Mouse (Mus musculus) stomach, embryonic 15.5 days (tissue): ENCODE results near the gene Gnas. TPM values are rescaled to one million over a fixed set of nuclear protein-coding genes. Genes with fewer than 3 reads are reported as not detected.
"Not testable (repeated sequence)": the region's sequence is repeated elsewhere in the genome, so short reads cannot be mapped to it uniquely, and the experiment has no call there.

Source experiments
- ATAC-seq: fragments of 200-750 bp; cut with Nextera tagmentation; 2 replicates; pipeline ENCODE4 v1.8.0; 2017; ENCODE audit warnings: low read depth, moderate number of reproducible peaks, moderate TSS enrichment; ENCODE audit not compliant: insufficient read depth, low FRiP score
- H3K27ac ChIP-seq: fragments of 300-500 bp; sonication (generic); 2 replicates; pipeline ENCODE4 v1.5.1; 2015; ENCODE audit warnings: mild to moderate bottlenecking, inconsistent platforms
- H3K27me3 ChIP-seq: fragments of 300-500 bp; sonication (generic); replicated peaks from 2 replicates; pipeline ENCODE4 v1.6.1; 2015; ENCODE audit warnings: inconsistent platforms
- H3K36me3 ChIP-seq: fragments of 300-500 bp; sonication (generic); 2 replicates; pipeline ENCODE4 v1.6.1; 2015; ENCODE audit warnings: inconsistent platforms
- H3K4me1 ChIP-seq: fragments of 300-500 bp; sonication (generic); 2 replicates; pipeline ENCODE4 v1.6.1; 2015; ENCODE audit warnings: inconsistent platforms
- H3K4me2 ChIP-seq: fragments of 300-500 bp; sonication (generic); 2 replicates; pipeline ENCODE4 v1.6.1; 2015; ENCODE audit warnings: mild to moderate bottlenecking, inconsistent platforms
- H3K4me3 ChIP-seq: fragments of 300-500 bp; sonication (generic); replicated peaks from 2 replicates; pipeline ENCODE4 v1.5.1; 2015; ENCODE audit warnings: inconsistent platforms
- H3K9ac ChIP-seq: fragments of 300-500 bp; sonication (generic); 2 replicates; pipeline ENCODE4 v1.6.1; 2015; ENCODE audit warnings: inconsistent platforms
- H3K9me3 ChIP-seq: fragments of 300-500 bp; sonication (generic); 2 replicates; pipeline ENCODE4 v1.6.1; 2016; ENCODE audit warnings: inconsistent platforms
- WGBS: fragments of 180-500 bp; shearing (Covaris S2); methylation state at CpG from one replicate; pipeline ENCODE4 v1.1.7; 2015; 5-methylcytosine and 5-hydroxymethylcytosine counted together
- polyA plus RNA-seq: library from polyadenylated mRNA; unstranded; fragments of >200 nt; fragmentation: Nextera tagmentation; extraction: Ambion mirVana; gene quantifications from 2 replicates; pipeline ENCODE4 v1.2.1, GENCODE M21; 2015

Gnas gene
- polyA plus RNA-seq, 1 experiment from 2014 or later, result 1,630 TPM

DNA sequence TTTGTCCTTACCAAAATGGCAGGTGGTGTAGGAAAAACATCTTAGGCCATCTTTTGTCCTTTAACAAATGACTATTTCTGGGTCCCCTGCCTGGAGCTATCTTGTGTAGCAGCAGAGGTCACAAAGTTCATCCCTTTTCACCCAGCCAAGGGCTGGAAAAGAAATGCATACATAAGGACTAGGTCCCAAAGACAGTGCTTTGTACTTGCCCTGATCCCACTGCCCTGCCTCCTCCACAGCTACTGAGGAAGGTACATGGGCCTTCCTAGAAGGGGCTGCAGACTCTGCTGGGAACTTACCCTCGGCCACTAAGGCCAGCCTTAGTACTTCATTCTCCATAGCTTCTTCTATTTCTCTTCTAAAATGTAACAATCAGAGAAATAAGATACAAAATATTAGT lies 27.5 kb downstream of the Gnas start:
- no peaks in the 10 kb centered on the region for H3K27me3 ChIP-seq
- no peak for ATAC-seq

DNA sequence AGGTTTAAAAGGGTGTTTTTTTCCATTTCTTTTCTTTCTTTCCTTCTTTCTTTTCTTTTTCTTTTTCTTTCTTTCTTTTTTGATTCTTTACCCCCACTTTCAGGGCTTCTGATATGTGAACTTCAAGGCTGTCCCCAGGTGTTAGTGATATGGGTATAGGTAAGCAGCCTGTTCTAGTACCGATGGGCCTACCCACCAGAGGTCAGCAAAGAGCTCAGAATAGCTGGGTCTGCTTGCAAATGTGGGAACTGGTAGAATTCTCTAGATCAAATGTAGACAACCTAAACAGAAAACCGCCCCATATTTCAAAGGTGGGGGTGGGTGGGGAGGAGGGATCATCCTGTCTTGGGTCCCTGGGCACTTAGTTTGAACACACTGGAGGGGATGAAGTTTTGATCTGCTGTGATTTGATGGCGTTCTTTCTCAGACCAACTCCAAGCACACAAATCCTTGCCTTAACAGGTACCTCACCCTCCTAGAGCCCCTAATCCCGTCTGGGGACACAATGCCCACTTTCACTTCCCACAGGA lies 28.1 kb downstream of the Gnas start:
- ATAC-seq, result peak; percentile 72
- 22% methylated on average over 4 of the region's 4 CpGs for WGBS
- 0 out of 2 replicates have a peak overlapping the region, but pooled peaks have one; percentile 21 for H3K27ac ChIP-seq
- H3K4me1 ChIP-seq, result peaks cover 5% of the 10 kb centered on the region; the same call in 1 of the 2 replicates
- H3K4me3 ChIP-seq, result no peak overlapping the region
- no peak overlapping the region for H3K9ac ChIP-seq
- no peaks in the 10 kb centered on the region for H3K9me3 ChIP-seq
- H3K27me3 ChIP-seq, result no peaks in the 10 kb centered on the region
- no peaks in the 10 kb centered on the region for H3K36me3 ChIP-seq
- no peak overlapping the region for H3K4me2 ChIP-seq

More for the DNA sequence above, 27.5 kb downstream of the Gnas start:
- Histone ChIP-seq H3K27ac (no peak overlapping the region), H3K9me3 (no peaks in the 10 kb centered on the region), H3K36me3 (no peaks in the 10 kb centered on the region), H3K4me2 (no peak overlapping the region), H3K4me1 (peaks cover 5% of the 10 kb centered on the region; the same call in 1 of the 2 replicates), H3K4me3 (no peak overlapping the region), H3K9ac (no peak overlapping the region)
- 86% methylated on average over 1 of the region's 1 CpGs for WGBS

DNA sequence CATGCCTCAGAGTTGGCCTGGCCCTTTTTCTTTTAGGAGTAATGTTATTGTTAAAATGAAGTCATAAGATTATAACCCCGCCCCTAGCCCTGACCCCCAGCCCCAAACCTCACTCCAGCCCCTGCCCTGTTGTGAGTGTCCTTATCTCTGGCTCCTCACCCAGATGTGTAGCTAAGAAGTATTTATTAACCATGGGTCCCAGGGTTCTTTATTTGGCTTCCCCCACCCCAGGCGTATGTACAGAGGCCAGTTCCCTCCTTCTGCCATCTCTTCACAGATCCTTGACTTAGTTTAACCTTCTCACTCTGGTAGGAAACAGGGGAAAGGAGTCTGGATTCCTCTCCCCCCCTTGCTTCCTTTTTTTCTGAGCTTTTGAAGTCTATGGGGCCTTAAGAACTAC lies 28.5 kb downstream of the Gnas start:
- H3K9me3 ChIP-seq, result no peaks in the 10 kb centered on the region
- H3K4me2 ChIP-seq, result no peak overlapping the region
- peak; percentile 52 for ATAC-seq
- no peak overlapping the region for H3K4me3 ChIP-seq
- H3K27ac ChIP-seq, result 0 out of 2 replicates have a peak overlapping the region, but pooled peaks have one; percentile 21
- no peaks in the 10 kb centered on the region for H3K36me3 ChIP-seq
- no peak overlapping the region for H3K9ac ChIP-seq
- 59% methylated on average over 2 of the region's 2 CpGs for WGBS
- H3K4me1 ChIP-seq, result peaks cover 5% of the 10 kb centered on the region; the same call in 1 of the 2 replicates
- no peaks in the 10 kb centered on the region for H3K27me3 ChIP-seq

DNA sequence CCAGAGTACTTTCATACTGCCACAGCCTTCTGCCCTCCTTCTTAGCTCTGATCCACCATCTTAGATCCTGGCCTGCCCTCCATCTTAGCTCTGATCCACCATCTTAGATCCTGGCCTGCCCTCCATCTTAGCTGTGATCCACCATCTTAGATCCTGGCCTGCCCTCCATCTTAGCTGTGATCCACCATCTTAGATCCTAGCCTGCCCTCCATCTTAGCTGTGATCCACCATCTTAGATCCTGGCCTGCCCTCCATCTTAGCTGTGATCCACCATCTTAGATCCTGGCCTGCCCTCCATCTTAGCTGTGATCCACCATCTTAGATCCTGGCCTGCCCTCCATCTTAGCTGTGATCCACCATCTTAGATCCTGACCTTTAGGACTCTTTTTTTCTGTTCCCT lies 31.3 kb downstream of the Gnas start:
- not testable (repeated sequence) for H3K9ac ChIP-seq, H3K4me3 ChIP-seq, H3K27me3 ChIP-seq, H3K4me2 ChIP-seq, H3K27ac ChIP-seq, ATAC-seq, H3K36me3 ChIP-seq, H3K9me3 ChIP-seq, H3K4me1 ChIP-seq

DNA sequence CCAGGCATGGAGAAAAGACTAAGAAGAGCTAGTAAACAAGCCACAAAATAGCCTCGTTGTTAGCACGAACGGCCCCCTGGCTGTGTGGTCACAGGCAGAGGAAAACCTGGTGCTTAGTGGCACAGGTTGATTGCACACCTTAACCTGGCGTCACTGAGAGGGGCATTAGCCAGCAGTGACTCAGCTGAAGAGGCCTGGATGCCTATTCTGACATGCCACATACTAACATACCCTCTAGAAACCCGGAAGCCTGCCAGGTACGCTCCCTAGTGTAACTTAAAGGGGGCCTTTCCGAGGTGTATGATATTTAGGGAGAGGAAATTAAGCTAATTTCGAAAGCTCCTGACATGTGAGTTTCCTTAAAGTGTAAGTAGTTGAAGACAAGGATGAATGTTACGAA lies 32.5 kb downstream of the Gnas start:
- Histone ChIP-seq H3K4me2 (no peak overlapping the region), H3K9me3 (no peaks in the 10 kb centered on the region), H3K4me3 (no peak overlapping the region), H3K27ac (no peak overlapping the region), H3K36me3 (no peaks in the 10 kb centered on the region), H3K27me3 (no peaks in the 10 kb centered on the region), H3K4me1 (peaks cover 5% of the 10 kb centered on the region; the same call in 1 of the 2 replicates), H3K9ac (no peak overlapping the region)
- 82% methylated on average over 9 of the region's 9 CpGs for WGBS
- no peak for ATAC-seq

DNA sequence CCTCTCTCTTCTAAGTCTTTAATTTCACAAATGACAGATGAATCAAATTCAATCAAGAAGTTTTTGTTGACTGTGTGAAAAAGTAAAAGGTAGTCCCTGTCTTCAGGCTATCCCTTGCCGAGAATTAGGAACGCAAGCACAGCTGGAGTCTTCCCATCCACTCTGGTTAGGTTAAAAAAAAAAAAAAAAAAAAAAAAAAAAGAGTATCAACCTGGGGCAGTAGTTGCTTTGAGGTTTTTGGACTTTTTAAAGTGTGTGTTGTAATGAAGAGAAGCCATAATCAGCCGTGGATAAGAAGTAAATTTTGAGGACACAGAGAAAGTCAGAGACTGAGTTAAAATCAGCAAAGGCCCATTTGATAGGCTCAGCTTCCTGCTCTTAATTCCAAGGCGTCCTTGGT lies 41.9 kb downstream of the Gnas start:
- Histone ChIP-seq H3K27me3 (no peaks in the 10 kb centered on the region), H3K9ac (no peak overlapping the region), H3K27ac (no peak overlapping the region), H3K4me1 (peaks cover 4% of the 10 kb centered on the region), H3K4me3 (0 out of 2 replicates have a peak overlapping the region, but pooled peaks have one; percentile 95), H3K4me2 (peak overlapping the region; percentile 74; the same call in 1 of the 2 replicates), H3K9me3 (no peaks in the 10 kb centered on the region), H3K36me3 (no peaks in the 10 kb centered on the region)
- 72% methylated on average over 4 of the region's 4 CpGs for WGBS
- ATAC-seq, result no peak

DNA sequence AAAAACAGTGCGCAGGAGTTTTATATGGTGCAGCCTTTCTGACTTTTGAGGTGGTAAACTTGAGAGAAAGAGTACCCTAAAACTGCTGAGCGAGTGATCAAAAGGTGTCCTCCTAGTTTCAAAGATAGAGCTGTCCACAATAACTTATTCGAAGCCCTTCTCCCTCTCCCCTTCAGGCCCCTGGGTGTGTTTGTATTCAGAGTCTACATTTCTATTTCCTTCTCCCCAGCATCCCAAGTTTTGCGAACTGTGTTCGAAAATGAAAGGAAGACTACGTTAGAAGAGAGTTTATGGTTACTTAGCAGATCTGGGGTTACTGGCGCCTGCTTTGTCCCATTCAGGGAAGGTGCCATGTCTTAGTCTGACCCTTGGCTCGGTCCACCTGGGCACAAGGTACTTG lies 42.4 kb downstream of the Gnas start:
- H3K4me3 ChIP-seq, result peak overlapping the region; percentile 95
- H3K4me1 ChIP-seq, result peaks cover 4% of the 10 kb centered on the region
- ATAC-seq, result no peak
- H3K4me2 ChIP-seq, result peak overlapping the region; percentile 74
- no peaks in the 10 kb centered on the region for H3K36me3 ChIP-seq
- WGBS, result 65% methylated on average over 8 of the region's 8 CpGs
- no peak overlapping the region for H3K27ac ChIP-seq
- H3K9me3 ChIP-seq, result no peaks in the 10 kb centered on the region
- no peak overlapping the region for H3K9ac ChIP-seq
- no peaks in the 10 kb centered on the region for H3K27me3 ChIP-seq

DNA sequence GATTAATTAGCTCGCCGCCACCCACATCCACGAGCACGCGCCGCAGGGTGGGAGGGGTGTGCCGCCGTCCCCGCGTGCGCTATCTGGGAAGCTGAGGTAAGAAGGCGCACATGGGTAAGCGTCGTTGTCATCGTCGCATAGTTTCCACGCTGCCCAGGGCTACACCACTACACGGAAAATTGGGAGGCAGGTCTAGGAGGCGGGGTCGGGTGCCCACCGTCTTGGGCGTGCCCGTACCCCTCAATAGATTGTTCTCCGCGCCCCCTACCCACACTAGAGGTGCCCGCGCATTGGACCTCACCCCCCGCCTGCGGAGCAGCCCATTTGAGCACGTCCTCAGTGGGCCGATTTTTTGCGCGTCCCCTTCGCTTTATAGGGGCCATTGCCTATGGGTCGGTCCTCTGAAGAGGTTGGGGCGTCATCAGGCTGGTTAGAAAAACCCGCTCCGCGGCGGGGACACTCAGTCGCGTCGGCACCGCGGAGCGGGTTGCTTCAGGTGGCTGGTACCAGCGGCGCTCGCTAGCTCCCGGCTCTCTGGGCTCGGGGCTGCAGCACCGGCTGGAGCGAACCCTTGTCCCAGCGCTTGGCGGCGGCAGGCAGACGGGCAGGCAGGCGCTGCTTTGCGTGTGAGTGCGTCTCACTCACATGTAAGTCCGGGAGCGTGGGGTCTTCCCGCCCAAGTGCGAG lies 43.3 kb downstream of the Gnas start:
- WGBS, result 51% methylated on average over 64 of the region's 64 CpGs
- peak overlapping the region; percentile 74 for H3K4me2 ChIP-seq
- ATAC-seq, result peak; percentile 28

DNA sequence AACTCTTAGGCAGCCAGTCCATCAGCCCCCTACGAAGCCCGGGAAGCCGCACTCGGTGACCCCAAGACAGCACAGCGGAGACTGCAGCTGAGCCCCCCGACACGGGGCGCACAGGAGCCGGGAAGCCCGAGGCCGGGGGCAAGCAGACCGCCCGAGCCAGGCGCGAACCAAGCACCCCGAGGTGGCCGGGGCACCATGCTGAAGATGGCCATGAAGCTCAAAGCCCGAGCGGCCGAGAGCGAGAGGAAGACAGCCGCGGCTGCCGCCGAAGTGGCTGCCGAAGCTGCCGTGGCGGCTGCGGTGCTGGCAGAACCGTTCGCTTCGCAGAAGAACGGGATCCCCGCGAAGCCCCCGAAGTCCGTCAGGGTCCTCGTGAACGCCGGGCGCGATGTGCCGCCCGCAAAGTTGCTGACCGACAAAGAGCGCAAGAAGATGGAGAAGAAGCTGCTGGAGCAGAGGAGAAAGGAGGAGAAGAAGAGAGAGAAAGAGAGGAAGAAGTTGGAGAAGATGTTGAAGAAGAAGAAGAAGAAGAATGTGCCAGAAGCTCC lies 44.3 kb downstream of the Gnas start:
- Histone ChIP-seq H3K27me3 (no peaks in the 10 kb centered on the region), H3K9me3 (no peaks in the 10 kb centered on the region), H3K4me1 (peaks cover 7% of the 10 kb centered on the region), H3K27ac (peak overlapping the region; percentile 98), H3K9ac (peak overlapping the region; percentile 44), H3K36me3 (no peaks in the 10 kb centered on the region), H3K4me3 (peak overlapping the region; percentile 95), H3K4me2 (peak overlapping the region; percentile 74)
- ATAC-seq, result no peak
- WGBS, result 37% methylated on average over 46 of the region's 46 CpGs

More for the DNA sequence above, 43.3 kb downstream of the Gnas start:
- Histone ChIP-seq H3K9me3 (no peaks in the 10 kb centered on the region), H3K9ac (peak overlapping the region; percentile 44), H3K27me3 (no peaks in the 10 kb centered on the region), H3K4me3 (peak overlapping the region; percentile 95), H3K4me1 (peaks cover 4% of the 10 kb centered on the region), H3K27ac (peak overlapping the region; percentile 74), H3K36me3 (no peaks in the 10 kb centered on the region)

DNA sequence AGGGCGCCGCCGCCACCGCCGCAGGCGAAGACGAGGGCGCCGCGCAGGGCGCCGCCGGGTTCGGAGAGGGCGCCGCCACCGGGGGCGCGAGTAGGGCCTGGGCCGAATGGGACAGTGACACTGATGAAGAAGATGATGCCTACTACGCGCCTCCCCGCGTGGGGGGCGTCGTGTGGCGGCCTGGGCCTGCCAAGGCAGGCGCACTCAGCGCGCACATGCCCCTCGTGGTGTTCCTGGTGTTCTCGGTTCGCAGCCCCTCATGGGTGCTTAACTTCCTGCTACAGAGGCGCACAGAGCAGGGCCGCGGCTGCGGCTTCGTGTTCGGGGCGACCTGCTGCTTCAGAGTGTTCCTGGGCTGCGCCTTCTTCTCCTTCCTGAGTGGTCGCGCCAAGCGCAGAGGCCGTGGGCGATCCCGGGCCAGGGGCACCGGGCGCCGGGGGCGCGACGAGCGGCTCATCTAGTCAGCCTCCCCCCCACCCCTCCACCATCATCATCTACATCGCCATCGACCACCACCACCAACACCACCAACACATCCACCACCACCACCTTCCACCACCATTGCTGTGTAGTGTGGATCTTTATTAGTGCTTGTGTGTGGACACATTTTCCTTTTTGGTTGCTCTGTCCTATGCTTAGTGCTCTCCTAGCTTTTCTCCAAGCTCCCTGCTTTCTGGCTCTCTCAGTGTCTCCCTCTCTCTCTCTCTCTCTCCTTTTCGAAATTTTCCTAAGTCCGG lies 45.0 kb downstream of the Gnas start:
- Histone ChIP-seq H3K27me3 (no peaks in the 10 kb centered on the region), H3K9me3 (no peaks in the 10 kb centered on the region), H3K4me2 (peak overlapping the region; percentile 74), H3K4me3 (peak overlapping the region; percentile 95), H3K4me1 (peaks cover 14% of the 10 kb centered on the region), H3K27ac (peak overlapping the region; percentile 98), H3K36me3 (no peaks in the 10 kb centered on the region), H3K9ac (peak overlapping the region; percentile 97; the same call in 1 of the 2 replicates)
- 39% methylated on average over 58 of the region's 58 CpGs for WGBS
- ATAC-seq, result peak; percentile 5; the same call in 1 of the 2 replicates

DNA sequence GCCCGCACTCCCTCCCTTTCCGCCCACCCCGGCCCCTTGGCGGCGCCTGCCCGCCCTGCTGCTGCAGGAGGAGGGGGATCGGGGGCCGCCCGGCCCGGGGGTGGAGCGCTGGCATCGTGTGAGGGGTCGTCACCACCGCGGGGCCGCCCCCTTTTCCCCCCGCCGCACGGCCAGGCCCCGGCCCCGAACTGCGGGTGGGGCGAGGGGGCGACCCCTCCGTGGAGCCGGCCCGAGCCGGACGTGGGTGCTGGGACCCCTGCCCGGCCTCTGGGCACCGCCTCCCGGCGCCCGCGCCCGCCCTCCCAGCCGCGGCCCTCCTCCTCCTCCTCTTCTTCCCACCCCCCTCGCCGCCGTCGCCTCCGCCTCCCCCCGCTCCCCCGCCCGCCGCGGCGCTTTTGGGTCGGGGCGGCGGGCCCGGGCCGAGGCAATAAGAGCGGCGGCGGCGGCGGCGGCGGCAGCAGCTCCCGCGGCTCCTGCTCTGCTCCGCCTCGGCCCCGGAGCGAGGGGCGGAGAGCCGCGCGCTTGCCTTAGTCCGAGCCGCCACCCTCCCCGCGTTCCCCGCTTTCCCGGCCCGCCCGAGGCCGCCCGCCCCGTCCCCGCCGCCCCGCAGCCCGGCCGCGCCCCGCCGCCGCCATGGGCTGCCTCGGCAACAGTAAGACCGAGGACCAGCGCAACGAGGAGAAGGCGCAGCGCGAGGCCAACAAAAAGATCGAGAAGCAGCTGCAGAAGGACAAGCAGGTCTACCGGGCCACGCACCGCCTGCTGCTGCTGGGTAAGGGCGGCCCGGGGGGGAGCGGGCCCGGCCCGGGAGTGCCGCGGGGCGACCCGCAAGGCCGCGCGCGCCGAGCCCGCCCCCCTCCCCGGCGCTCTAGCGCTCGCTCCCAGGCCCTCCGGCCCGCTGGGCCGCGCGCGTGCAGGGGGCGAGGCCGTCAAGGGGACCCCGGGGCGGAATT lies 45.8 kb downstream of the Gnas start:
- Histone ChIP-seq H3K27ac (peak overlapping the region; percentile 98), H3K9me3 (no peaks in the 10 kb centered on the region), H3K36me3 (no peaks in the 10 kb centered on the region), H3K9ac (peak overlapping the region; percentile 97), H3K4me3 (peak overlapping the region; percentile 95), H3K4me1 (peaks cover 22% of the 10 kb centered on the region), H3K27me3 (no peaks in the 10 kb centered on the region), H3K4me2 (peak overlapping the region; percentile 74)
- peak; percentile 81 for ATAC-seq
- WGBS, result 1% methylated on average over 74 of the region's 131 CpGs
